Mouse (Mus musculus) CH12.LX (cell line): ENCODE results near the gene Ptprd.

Experiments used
- CHD2 ChIP-seq: IDR thresholded peaks from 2 replicates; pipeline ENCODE4 v1.6.1; 2011; ENCODE audit warnings: low read length, improper control_type of control experiment
- SMC3 ChIP-seq: IDR thresholded peaks from 2 replicates; pipeline ENCODE4 v1.6.1; 2011; ENCODE audit warnings: low read depth, low read length, improper control_type of control experiment

DNA sequence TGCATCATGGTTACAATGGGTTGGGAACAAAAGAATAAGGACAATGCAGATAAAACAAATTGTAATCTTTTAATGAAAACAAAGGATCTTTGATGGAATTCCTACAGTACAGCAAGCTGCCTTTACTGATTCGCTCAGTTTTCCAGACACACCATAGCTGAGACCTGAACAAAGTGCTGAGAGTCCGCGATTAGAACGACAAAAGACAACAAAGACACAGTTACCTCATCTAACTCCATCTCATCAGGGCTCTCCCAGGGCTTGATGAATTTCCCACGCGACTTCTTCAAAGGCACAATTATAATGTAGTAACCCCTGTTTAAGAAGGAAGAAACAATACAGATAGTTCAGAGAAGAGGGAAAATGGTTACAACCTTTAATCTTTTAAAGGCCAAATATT is 2140.0 kb downstream of the Ptprd start:
- TF ChIP-seq CHD2 (no peak), SMC3 (no peak)
